Comparison of ENCODE assay signal across 34 mouse cellular contexts in genomic region chr8:95131983-95132382, GRCm38 (mm10). TPM values are rescaled to one million over a fixed set of nuclear protein-coding genes. Genes with fewer than 3 reads are reported as not detected.
DNase-seq lines count a peak whose midpoint lies in the region; ATAC-seq and TF ChIP-seq lines count a peak whose summit lies in the region.
"Had no signal": no experiment of that assay in that cellular context is flagged by ENCODE, and none has a peak within 500 bp of the region (broad histone marks: within the 10 kb centered on the region; RNA-seq: fewer than 3 reads in every experiment).

No protein-coding gene starts in this region.

- intact Hi-C loops in heart, postnatal 25 days (cut with DNase I), result no loop called here
- intact Hi-C loops in left cerebral cortex, postnatal 14 days (cut with DNase I), result loop anchor here (10.0 kb wide), 1 partner anchor 73 kb away; the partner anchor contains the start of gene Kifc3

- WGBS in heart, postnatal 0 days, result 74% methylated on average over 5 of the region's 5 CpGs
- WGBS in liver, embryonic 11.5 days, result 66% methylated on average over 5 of the region's 5 CpGs
- WGBS in forebrain, embryonic 14.5 days, result 83% methylated on average over 5 of the region's 5 CpGs

- H3K27ac ChIP-seq in heart, postnatal 0 days (ENCODE audit: low read depth), result peak overlapping the region; percentile 59
- H3K27ac ChIP-seq in liver, embryonic 11.5 days (ENCODE audit: low read depth, low read length), result peak overlapping the region; percentile 55; the same call in 1 of the 2 replicates
- H3K27ac ChIP-seq in brown adipose tissue, adult 24 weeks (replicated peaks; ENCODE audit: low read depth, low read length), result peak overlapping the region; percentile 74
- no peak overlapping the region for H3K27ac ChIP-seq in forebrain, embryonic 14.5 days (ENCODE audit: low read depth, low read length)
- H3K27ac ChIP-seq: embryonic facial prominence, embryonic 13.5 days; forebrain, embryonic 10.5 days; hindbrain, embryonic 10.5 days; hindbrain, embryonic 15.5 days; limb, embryonic 12.5 days; liver, embryonic 14.5 days; lung, embryonic 15.5 days; midbrain, embryonic 12.5 days; neural tube, embryonic 12.5 days; stomach, postnatal 0 days had no signal

- ATAC-seq in heart, postnatal 0 days (ENCODE audit: insufficient read depth, low read depth), result no peak
- no peak for ATAC-seq in liver, embryonic 11.5 days (replicated peaks; ENCODE audit: low FRiP score)
- no peak for ATAC-seq in forebrain, embryonic 14.5 days
- ATAC-seq: CD4-positive, CD25-positive, alpha-beta regulatory T cell, adult 4 months; forebrain, embryonic 16.5 days; inflammation-experienced regulatory T-cells, adult 6 months had no signal

- peaks cover 69% of the 10 kb centered on the region for H3K36me3 ChIP-seq in heart, postnatal 0 days (replicated peaks; ENCODE audit: control insufficient read depth, insufficient read depth, low read length)
- no peaks in the 10 kb centered on the region; the same call in 1 of the 2 replicates for H3K36me3 ChIP-seq in liver, embryonic 11.5 days (ENCODE audit: control insufficient read depth, insufficient read depth, low read length)
- no peaks in the 10 kb centered on the region for H3K36me3 ChIP-seq in forebrain, embryonic 14.5 days (ENCODE audit: control insufficient read depth, insufficient read depth, low read length)
- H3K36me3 ChIP-seq: forebrain, embryonic 10.5 days; G1E; hindbrain, embryonic 10.5 days; midbrain, embryonic 12.5 days; neural tube, embryonic 12.5 days had no signal

- H3K4me1 ChIP-seq in heart, postnatal 0 days (ENCODE audit: control insufficient read depth, insufficient read depth), result no peaks in the 10 kb centered on the region; the same call in 1 of the 2 replicates
- H3K4me1 ChIP-seq in liver, embryonic 11.5 days (replicated peaks; ENCODE audit: control insufficient read depth, insufficient read depth, low read length), result no peaks in the 10 kb centered on the region
- peaks cover 39% of the 10 kb centered on the region for H3K4me1 ChIP-seq in brown adipose tissue, adult 24 weeks (ENCODE audit: control insufficient read depth, insufficient read depth, insufficient read length, low read length)
- no peaks in the 10 kb centered on the region for H3K4me1 ChIP-seq in forebrain, embryonic 14.5 days (ENCODE audit: control insufficient read depth, insufficient read depth, low read length)
- H3K4me1 ChIP-seq: limb, embryonic 12.5 days; midbrain, embryonic 12.5 days had no signal

- H3K9ac ChIP-seq in heart, postnatal 0 days (replicated peaks; ENCODE audit: low read depth, low read length), result no peak overlapping the region
- H3K9ac ChIP-seq in liver, embryonic 11.5 days (ENCODE audit: low read depth, low read length), result no peak overlapping the region
- H3K9ac ChIP-seq in forebrain, embryonic 14.5 days (ENCODE audit: low read length), result no peak overlapping the region
- H3K9ac ChIP-seq: embryonic facial prominence, embryonic 13.5 days; heart, embryonic 12.5 days; hindbrain, embryonic 15.5 days; limb, embryonic 12.5 days; liver, embryonic 14.5 days; lung, embryonic 15.5 days; midbrain, embryonic 12.5 days; neural tube, embryonic 12.5 days had no signal

- no peaks in the 10 kb centered on the region for H3K9me3 ChIP-seq in heart, postnatal 0 days (replicated peaks; ENCODE audit: control insufficient read depth, low read length)
- H3K9me3 ChIP-seq in liver, embryonic 11.5 days (ENCODE audit: control insufficient read depth, low read length), result no peaks in the 10 kb centered on the region
- no peaks in the 10 kb centered on the region for H3K9me3 ChIP-seq in forebrain, embryonic 14.5 days (replicated peaks; ENCODE audit: control insufficient read depth, low read length)
- H3K9me3 ChIP-seq: embryonic facial prominence, embryonic 13.5 days; forebrain, embryonic 10.5 days; G1E; heart, embryonic 12.5 days; hindbrain, embryonic 10.5 days; hindbrain, embryonic 15.5 days; limb, embryonic 12.5 days; lung, embryonic 15.5 days; megakaryocyte, embryonic 14.5 days; midbrain, embryonic 12.5 days; neural tube, embryonic 12.5 days had no signal

- TF ChIP-seq EP300 in heart, postnatal 0 days (IDR thresholded peaks at IDR 0.05; ENCODE audit: low read depth), result no peak

- no peak overlapping the region for H3K4me3 ChIP-seq in heart, postnatal 0 days (ENCODE audit: low read depth, low read length)
- H3K4me3 ChIP-seq in liver, embryonic 11.5 days (ENCODE audit: low read depth, low read length), result no peak overlapping the region
- H3K4me3 ChIP-seq in brown adipose tissue, adult 24 weeks (ENCODE audit: insufficient read depth, low read depth, low read length), result peak overlapping the region; percentile 19
- no peak overlapping the region for H3K4me3 ChIP-seq in forebrain, embryonic 14.5 days (ENCODE audit: low read depth, low read length)
- H3K4me3 ChIP-seq: embryonic facial prominence, embryonic 13.5 days; forebrain, embryonic 10.5 days; heart, embryonic 12.5 days; hindbrain, embryonic 10.5 days; hindbrain, embryonic 15.5 days; limb, embryonic 12.5 days; lung, embryonic 15.5 days; megakaryocyte, embryonic 14.5 days; midbrain, embryonic 12.5 days; myocyte; neural tube, embryonic 12.5 days had no signal

- no peak for TF ChIP-seq CTCF in heart, postnatal 0 days (IDR thresholded peaks at IDR 0.05; ENCODE audit: low read depth)

- no peaks in the 10 kb centered on the region for H3K27me3 ChIP-seq in heart, postnatal 0 days (ENCODE audit: control insufficient read depth, insufficient read depth, low read length)
- H3K27me3 ChIP-seq in liver, embryonic 11.5 days (replicated peaks; ENCODE audit: control insufficient read depth, insufficient read depth, low read length), result peaks cover 4% of the 10 kb centered on the region; the same call in 1 of the 2 replicates
- H3K27me3 ChIP-seq in forebrain, embryonic 14.5 days (replicated peaks; ENCODE audit: control insufficient read depth, insufficient read depth, low read length), result peaks cover 6% of the 10 kb centered on the region; the same call in 1 of the 2 replicates
- H3K27me3 ChIP-seq: lung, embryonic 15.5 days had no signal

- no peak overlapping the region for H3K4me2 ChIP-seq in heart, postnatal 0 days (ENCODE audit: low read depth, low read length)
- H3K4me2 ChIP-seq in liver, embryonic 11.5 days, result no peak overlapping the region
- no peak overlapping the region for H3K4me2 ChIP-seq in forebrain, embryonic 14.5 days (ENCODE audit: low read length)
- H3K4me2 ChIP-seq: embryonic facial prominence, embryonic 13.5 days; heart, embryonic 12.5 days; hindbrain, embryonic 15.5 days; limb, embryonic 12.5 days; lung, embryonic 15.5 days; midbrain, embryonic 12.5 days; neural tube, embryonic 12.5 days had no signal

- DNase-seq in heart, postnatal 0 days (ENCODE audit: low spot score), result no peak
- DNase-seq in heart, postnatal 25 days (ENCODE audit: low spot score), result no peak
- DNase-seq in liver, embryonic 11.5 days (ENCODE audit: low spot score), result no peak
- DNase-seq in liver, result no peak
- DNase-seq in forebrain, embryonic 14.5 days (ENCODE audit: low spot score), result no peak
- DNase-seq in left cerebral cortex, postnatal 14 days (ENCODE audit: low spot score in 2 of 2), result no peak
- DNase-seq: adrenal gland, postnatal 10 days; cerebellum, adult 11-12 months; cerebellum, adult 9-11 months; embryo, embryonic 11 days; heart, postnatal 10 days; kidney, postnatal 10 days; right cerebral cortex, adult 18-20 months; right cerebral cortex, postnatal 4 days; thymus, adult 2 months; thymus, postnatal 36 days had no signal

RNA-seq across cellular contexts. Expression of gene Katnb1, which starts 51.0 kb away (rescaled TPM):
- 10.7 and 20.5 TPM in 2 replicates for total RNA-seq in heart, postnatal 0 days (2014; rRNA removed; ENCODE audit: low replicate concordance)
- 8.2 and 10.2 TPM in 2 replicates for polyA plus RNA-seq in heart, postnatal 0 days (2015; fragmentation: Nextera tagmentation; extraction: Ambion mirVana)
- 1 to 10 TPM; 5.5 to 6.8 TPM for total RNA-seq in heart, postnatal 25 days (2021)
- 25.1 and 26.6 TPM in 2 replicates for polyA plus RNA-seq in liver, embryonic 11.5 days (2014; fragmentation: Nextera tagmentation; extraction: Ambion mirVana)
- polyA plus RNA-seq in brown adipose tissue, adult 24 weeks (2012; ENCODE audit: insufficient read depth, insufficient read length, missing spikeins), result 4.7 and 6.2 TPM in 2 replicates
- 26.2 and 37.0 TPM in 2 replicates for polyA plus RNA-seq in forebrain, embryonic 14.5 days (2014; fragmentation: Nextera tagmentation; extraction: Ambion mirVana)
- 10 to 100 TPM; 43.9 to 47.2 TPM for total RNA-seq in left cerebral cortex, postnatal 14 days (2021)
